Mouse (Mus musculus): ENCODE data around the gene Ripor2. TPM values are rescaled to one million over a fixed set of nuclear protein-coding genes. Genes with fewer than 3 reads are reported as not detected.

Ripor2 gene
- polyA plus RNA-seq, 1 experiment from 2014 or later: 10.4 TPM

DNA sequence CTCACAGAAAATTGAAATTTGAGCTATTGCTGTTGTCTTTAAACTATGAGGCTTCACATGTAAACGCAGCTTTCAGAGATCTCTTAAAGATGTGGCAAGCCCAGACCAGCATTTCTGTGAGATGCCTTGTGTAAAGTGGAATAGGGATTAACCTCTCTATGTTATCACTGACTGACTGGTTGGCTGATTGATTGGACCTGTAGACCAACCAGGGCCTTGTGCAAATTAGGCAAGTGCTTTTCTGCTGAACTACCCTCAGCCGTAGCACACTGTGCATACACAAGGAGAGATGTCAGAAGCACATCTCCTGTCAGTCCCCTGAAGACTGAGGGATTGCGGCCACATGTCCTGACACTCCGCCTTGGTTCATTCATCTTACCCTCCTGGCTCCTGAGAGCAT lies 29.9 kb upstream of the Ripor2 start:
- no peak overlapping the region for H3K27ac ChIP-seq (ENCODE audit: low read depth, low read length)
- no peaks in the 10 kb centered on the region for H3K4me1 ChIP-seq (replicated peaks; ENCODE audit: control insufficient read depth, insufficient read depth, low read length)
- no peak overlapping the region for H3K9ac ChIP-seq (ENCODE audit: low read depth, low read length)
- no peaks in the 10 kb centered on the region for H3K9me3 ChIP-seq (ENCODE audit: control insufficient read depth, low read length)
- no peaks in the 10 kb centered on the region for H3K27me3 ChIP-seq (ENCODE audit: control insufficient read depth, insufficient read depth, low read length)
- ATAC-seq (ENCODE audit: low FRiP score): no peak
- H3K4me3 ChIP-seq (ENCODE audit: low read depth, low read length): no peak overlapping the region
- WGBS: 57% methylated on average over 4 of the region's 4 CpGs
- no peak overlapping the region for H3K4me2 ChIP-seq (replicated peaks; ENCODE audit: low read depth, low read length)
- DNase-seq (ENCODE audit: low spot score): no peak
- H3K36me3 ChIP-seq (ENCODE audit: control insufficient read depth, insufficient read depth, low read length): no peaks in the 10 kb centered on the region

DNA sequence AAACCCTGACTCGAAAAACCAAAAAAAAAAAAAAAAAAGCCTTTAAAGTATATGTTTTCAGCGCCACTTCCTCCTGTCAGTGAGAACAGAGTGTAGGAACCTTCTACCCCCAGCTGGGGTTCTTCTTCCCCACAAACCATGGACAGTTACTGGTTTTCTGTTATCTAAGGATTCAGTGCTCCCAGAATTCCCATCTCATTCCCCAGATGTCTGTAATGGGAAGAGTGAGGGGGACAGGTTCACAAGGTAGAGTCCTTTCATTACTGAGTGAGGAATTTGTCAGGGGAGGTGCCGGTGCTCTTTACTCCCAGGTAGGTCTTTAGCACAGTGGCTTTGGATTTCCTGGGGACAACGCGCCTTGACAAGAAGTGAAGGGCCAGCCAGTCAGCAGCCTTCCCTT lies 20.6 kb upstream of the Ripor2 start:
- DNase-seq (ENCODE audit: low spot score): no peak
- Histone ChIP-seq H3K4me2 (replicated peaks; ENCODE audit: low read depth, low read length) (no peak overlapping the region), H3K9ac (ENCODE audit: low read depth, low read length) (no peak overlapping the region), H3K4me3 (ENCODE audit: low read depth, low read length) (no peak overlapping the region), H3K9me3 (ENCODE audit: control insufficient read depth, low read length) (no peaks in the 10 kb centered on the region), H3K4me1 (replicated peaks; ENCODE audit: control insufficient read depth, insufficient read depth, low read length) (no peaks in the 10 kb centered on the region), H3K27ac (ENCODE audit: low read depth, low read length) (no peak overlapping the region), H3K36me3 (ENCODE audit: control insufficient read depth, insufficient read depth, low read length) (no peaks in the 10 kb centered on the region), H3K27me3 (ENCODE audit: control insufficient read depth, insufficient read depth, low read length) (no peaks in the 10 kb centered on the region)
- ATAC-seq (ENCODE audit: low FRiP score): no peak
- 90% methylated on average over 5 of the region's 5 CpGs for WGBS

DNA sequence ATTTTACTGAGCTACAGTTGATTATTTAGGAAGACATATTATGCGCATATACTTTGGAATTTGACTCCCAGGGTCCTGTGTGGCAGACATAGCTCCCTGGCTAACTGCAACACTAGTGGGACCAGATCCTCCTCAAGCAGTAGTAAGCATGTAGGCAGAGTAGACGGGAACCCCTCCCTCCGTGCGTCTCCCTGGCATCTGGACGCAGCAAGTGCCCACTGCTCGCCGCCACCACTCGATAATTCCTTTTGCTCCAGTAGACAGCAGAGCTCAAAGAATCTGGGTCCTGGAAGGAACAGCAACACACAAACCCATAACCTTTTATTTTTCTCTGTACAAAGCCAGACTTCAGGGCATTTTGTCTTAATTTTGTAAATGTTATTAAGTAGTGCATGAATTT lies 17.3 kb upstream of the Ripor2 start:
- DNase-seq (ENCODE audit: low spot score): no peak
- ATAC-seq (ENCODE audit: low FRiP score): no peak
- Histone ChIP-seq H3K9me3 (ENCODE audit: control insufficient read depth, low read length) (no peaks in the 10 kb centered on the region), H3K9ac (ENCODE audit: low read depth, low read length) (no peak overlapping the region), H3K4me3 (ENCODE audit: low read depth, low read length) (no peak overlapping the region), H3K36me3 (ENCODE audit: control insufficient read depth, insufficient read depth, low read length) (no peaks in the 10 kb centered on the region), H3K27me3 (ENCODE audit: control insufficient read depth, insufficient read depth, low read length) (no peaks in the 10 kb centered on the region), H3K27ac (ENCODE audit: low read depth, low read length) (no peak overlapping the region), H3K4me2 (replicated peaks; ENCODE audit: low read depth, low read length) (no peak overlapping the region), H3K4me1 (replicated peaks; ENCODE audit: control insufficient read depth, insufficient read depth, low read length) (no peaks in the 10 kb centered on the region)
- WGBS: 84% methylated on average over 8 of the region's 8 CpGs

DNA sequence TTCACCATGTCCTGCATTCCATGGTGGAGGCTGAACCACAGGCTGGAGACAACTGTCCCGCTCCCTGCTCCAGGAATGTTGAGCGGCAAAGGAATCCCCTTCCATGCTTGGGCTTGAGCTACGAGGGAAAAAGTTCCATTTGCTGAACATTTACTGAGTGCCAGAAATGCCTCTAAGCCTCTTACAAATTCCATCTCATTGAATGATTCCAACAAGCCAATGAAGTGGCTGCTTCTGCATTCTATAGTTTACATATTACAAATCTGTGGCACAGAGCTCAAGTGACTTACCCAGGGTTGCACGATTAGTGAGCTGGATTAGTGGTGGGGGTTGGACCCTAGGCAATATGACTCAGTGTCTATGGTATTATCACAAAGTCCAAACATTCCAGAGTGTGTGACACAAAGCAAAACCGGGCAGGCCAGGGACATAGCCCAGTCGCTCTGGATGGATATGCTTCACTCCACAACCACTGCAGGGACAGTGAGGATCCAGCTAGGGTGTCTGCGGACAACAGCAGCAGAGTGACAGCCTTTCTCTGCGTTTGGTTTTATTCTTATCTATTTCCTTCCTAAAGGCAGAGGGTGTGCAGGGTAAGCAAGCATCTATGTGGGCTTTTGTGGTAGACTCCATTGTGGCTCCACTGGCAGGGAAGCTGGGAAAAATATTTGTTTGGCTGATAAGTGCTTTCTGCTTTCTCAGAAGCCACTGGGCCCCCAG lies 16.6 kb upstream of the Ripor2 start:
- H3K36me3 ChIP-seq (ENCODE audit: control insufficient read depth, insufficient read depth, low read length): no peaks in the 10 kb centered on the region
- no peaks in the 10 kb centered on the region for H3K27me3 ChIP-seq (ENCODE audit: control insufficient read depth, insufficient read depth, low read length)
- no peaks in the 10 kb centered on the region for H3K4me1 ChIP-seq (replicated peaks; ENCODE audit: control insufficient read depth, insufficient read depth, low read length)
- H3K9me3 ChIP-seq (ENCODE audit: control insufficient read depth, low read length): no peaks in the 10 kb centered on the region
- H3K9ac ChIP-seq (ENCODE audit: low read depth, low read length): no peak overlapping the region
- DNase-seq (ENCODE audit: low spot score) (no peak), ATAC-seq (ENCODE audit: low FRiP score) (no peak)
- H3K4me3 ChIP-seq (ENCODE audit: low read depth, low read length): no peak overlapping the region
- no peak overlapping the region for H3K27ac ChIP-seq (ENCODE audit: low read depth, low read length)
- H3K4me2 ChIP-seq (replicated peaks; ENCODE audit: low read depth, low read length): no peak overlapping the region
- 66% methylated on average over 8 of the region's 8 CpGs for WGBS

DNA sequence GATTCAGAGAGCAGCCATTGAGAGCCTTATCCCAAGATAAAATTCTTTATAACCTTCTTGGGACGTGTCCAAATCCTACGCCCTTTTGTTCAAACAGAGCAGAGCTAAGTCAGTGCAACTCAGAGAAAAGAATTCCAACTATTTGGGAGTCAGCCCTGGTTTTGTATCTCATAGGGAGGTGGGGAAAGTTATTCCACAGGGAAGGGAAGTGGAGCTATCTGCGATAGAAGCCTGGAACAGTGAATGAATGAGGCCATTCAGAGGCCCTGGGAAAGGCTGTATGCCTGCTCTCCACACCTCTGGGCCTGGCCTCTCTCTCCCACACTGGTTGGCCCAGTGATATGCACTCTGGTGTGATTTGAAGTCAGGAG lies 16.1 kb upstream of the Ripor2 start:
- no peak overlapping the region for H3K9ac ChIP-seq (ENCODE audit: low read depth, low read length)
- DNase-seq (ENCODE audit: low spot score) (no peak), ATAC-seq (ENCODE audit: low FRiP score) (no peak)
- H3K27ac ChIP-seq (ENCODE audit: low read depth, low read length): no peak overlapping the region
- H3K36me3 ChIP-seq (ENCODE audit: control insufficient read depth, insufficient read depth, low read length): no peaks in the 10 kb centered on the region
- 45% methylated on average over 3 of the region's 3 CpGs for WGBS
- H3K9me3 ChIP-seq (ENCODE audit: control insufficient read depth, low read length): no peaks in the 10 kb centered on the region
- H3K4me3 ChIP-seq (ENCODE audit: low read depth, low read length): no peak overlapping the region
- no peak overlapping the region for H3K4me2 ChIP-seq (replicated peaks; ENCODE audit: low read depth, low read length)
- no peaks in the 10 kb centered on the region for H3K27me3 ChIP-seq (ENCODE audit: control insufficient read depth, insufficient read depth, low read length)
- H3K4me1 ChIP-seq (replicated peaks; ENCODE audit: control insufficient read depth, insufficient read depth, low read length): no peaks in the 10 kb centered on the region

DNA sequence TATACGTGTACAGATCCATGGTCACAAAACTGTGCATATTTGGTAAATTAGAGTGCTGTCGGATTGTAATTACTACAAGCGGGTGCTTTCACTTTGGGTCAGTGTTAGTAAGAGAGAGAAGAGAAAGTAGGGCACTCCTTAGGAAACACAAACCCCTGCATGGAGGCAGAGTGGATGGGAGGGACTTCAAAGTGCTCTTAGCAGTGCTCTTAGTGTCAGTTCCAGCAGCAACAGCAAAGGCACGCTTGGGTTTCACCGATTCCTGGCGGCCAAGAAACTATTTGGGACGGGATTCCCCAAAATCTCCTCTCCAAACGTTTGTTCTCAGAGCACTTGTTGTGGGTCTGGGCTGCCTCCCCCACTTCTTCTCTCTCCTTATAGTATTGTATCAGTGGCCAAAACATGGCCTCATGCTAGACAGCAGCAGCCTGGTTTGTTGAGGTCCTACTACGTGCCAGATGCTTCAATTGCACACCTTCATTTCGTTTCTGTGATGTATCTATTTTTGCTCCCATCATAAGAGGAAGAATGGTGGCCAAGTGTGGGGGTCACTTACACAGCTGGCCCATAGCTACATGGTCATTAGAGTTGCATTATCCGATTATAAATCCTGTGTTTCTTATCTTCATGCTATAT lies 14.7 kb upstream of the Ripor2 start:
- Histone ChIP-seq H3K27ac (ENCODE audit: low read depth, low read length) (no peak overlapping the region), H3K9me3 (ENCODE audit: control insufficient read depth, low read length) (no peaks in the 10 kb centered on the region), H3K4me1 (replicated peaks; ENCODE audit: control insufficient read depth, insufficient read depth, low read length) (no peaks in the 10 kb centered on the region), H3K36me3 (ENCODE audit: control insufficient read depth, insufficient read depth, low read length) (no peaks in the 10 kb centered on the region), H3K4me3 (ENCODE audit: low read depth, low read length) (no peak overlapping the region), H3K4me2 (replicated peaks; ENCODE audit: low read depth, low read length) (no peak overlapping the region), H3K9ac (ENCODE audit: low read depth, low read length) (no peak overlapping the region), H3K27me3 (ENCODE audit: control insufficient read depth, insufficient read depth, low read length) (no peaks in the 10 kb centered on the region)
- DNase-seq (ENCODE audit: low spot score): no peak
- WGBS: 86% methylated on average over 11 of the region's 11 CpGs
- ATAC-seq (ENCODE audit: low FRiP score): no peak

DNA sequence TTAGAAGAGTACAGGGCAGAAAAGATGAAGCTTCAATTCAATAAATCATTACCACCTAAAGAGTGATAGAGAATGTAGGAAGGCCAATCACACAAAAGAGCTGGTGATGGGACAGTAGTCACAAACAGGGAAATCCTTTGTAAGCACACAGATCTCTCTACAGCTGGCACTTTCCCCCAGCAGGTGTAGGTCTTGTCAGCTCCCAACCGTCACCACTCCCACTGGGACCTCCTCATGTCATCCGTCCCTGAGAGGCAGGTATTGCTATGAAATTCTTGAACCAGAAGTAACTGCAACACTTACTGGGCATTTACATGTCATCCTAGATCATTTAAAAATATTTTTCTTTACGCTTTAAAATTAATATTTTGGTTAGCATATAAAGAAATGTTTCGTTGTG lies 12.9 kb upstream of the Ripor2 start:
- no peak for ATAC-seq (ENCODE audit: low FRiP score)
- no peak overlapping the region for H3K9ac ChIP-seq (ENCODE audit: low read depth, low read length)
- H3K4me3 ChIP-seq (ENCODE audit: low read depth, low read length): no peak overlapping the region
- H3K9me3 ChIP-seq (ENCODE audit: control insufficient read depth, low read length): no peaks in the 10 kb centered on the region
- DNase-seq (ENCODE audit: low spot score): no peak
- H3K4me1 ChIP-seq (replicated peaks; ENCODE audit: control insufficient read depth, insufficient read depth, low read length): no peaks in the 10 kb centered on the region
- no peaks in the 10 kb centered on the region for H3K27me3 ChIP-seq (ENCODE audit: control insufficient read depth, insufficient read depth, low read length)
- 78% methylated on average over 4 of the region's 4 CpGs for WGBS
- no peaks in the 10 kb centered on the region for H3K36me3 ChIP-seq (ENCODE audit: control insufficient read depth, insufficient read depth, low read length)
- H3K4me2 ChIP-seq (replicated peaks; ENCODE audit: low read depth, low read length): no peak overlapping the region
- no peak overlapping the region for H3K27ac ChIP-seq (ENCODE audit: low read depth, low read length)

DNA sequence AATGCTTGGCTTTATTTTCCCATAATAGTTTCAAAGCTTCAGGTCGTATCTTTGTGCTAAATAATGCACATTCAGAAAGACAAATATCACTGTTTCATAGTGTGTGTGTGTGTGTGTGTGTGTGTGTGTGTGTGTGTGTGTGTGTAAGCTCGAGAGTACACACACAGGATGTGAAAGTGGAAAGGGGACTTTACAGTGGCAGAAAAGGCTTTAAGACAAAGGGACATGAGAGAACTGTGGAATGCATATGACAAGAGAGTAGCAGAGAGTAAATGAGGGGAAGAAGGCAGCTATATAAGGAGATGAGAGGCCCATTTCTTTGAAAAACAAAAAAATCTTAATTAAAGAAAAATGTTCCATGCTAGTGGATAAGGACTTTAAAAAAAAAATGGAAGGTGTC lies 11.3 kb upstream of the Ripor2 start:
- Histone ChIP-seq H3K4me2 (replicated peaks; ENCODE audit: low read depth, low read length) (no peak overlapping the region), H3K4me3 (ENCODE audit: low read depth, low read length) (no peak overlapping the region), H3K27ac (ENCODE audit: low read depth, low read length) (no peak overlapping the region), H3K9me3 (ENCODE audit: control insufficient read depth, low read length) (no peaks in the 10 kb centered on the region), H3K4me1 (replicated peaks; ENCODE audit: control insufficient read depth, insufficient read depth, low read length) (no peaks in the 10 kb centered on the region), H3K36me3 (ENCODE audit: control insufficient read depth, insufficient read depth, low read length) (no peaks in the 10 kb centered on the region), H3K27me3 (ENCODE audit: control insufficient read depth, insufficient read depth, low read length) (no peaks in the 10 kb centered on the region), H3K9ac (ENCODE audit: low read depth, low read length) (no peak overlapping the region)
- DNase-seq (ENCODE audit: low spot score) (no peak), ATAC-seq (ENCODE audit: low FRiP score) (no peak)
- 54% methylated on average over 2 of the region's 2 CpGs for WGBS

DNA sequence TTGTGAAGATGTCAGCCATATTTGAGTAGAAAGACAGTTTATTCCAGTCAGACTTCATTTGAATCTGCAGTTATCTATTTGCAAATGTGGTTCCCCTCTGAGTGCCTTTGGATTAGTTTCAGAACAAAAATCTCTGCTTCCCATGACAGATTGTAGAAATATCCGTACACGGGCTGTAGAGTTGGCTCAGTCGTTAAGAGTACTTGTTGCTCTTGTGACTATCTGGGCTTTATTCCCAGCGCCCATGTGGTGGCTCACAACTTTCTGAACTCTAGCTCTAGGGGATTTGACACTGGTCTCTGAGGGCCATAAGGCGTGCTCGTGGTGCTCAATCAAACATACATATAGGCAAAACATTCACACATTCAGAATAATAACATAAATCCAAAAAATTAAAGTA lies 10.1 kb upstream of the Ripor2 start:
- 91% methylated on average over 6 of the region's 6 CpGs for WGBS
- no peak for ATAC-seq (ENCODE audit: low FRiP score)
- no peak overlapping the region for H3K9ac ChIP-seq (ENCODE audit: low read depth, low read length)
- DNase-seq (ENCODE audit: low spot score): no peak
- H3K9me3 ChIP-seq (ENCODE audit: control insufficient read depth, low read length): no peaks in the 10 kb centered on the region
- no peak overlapping the region for H3K4me3 ChIP-seq (ENCODE audit: low read depth, low read length)
- no peak overlapping the region for H3K4me2 ChIP-seq (replicated peaks; ENCODE audit: low read depth, low read length)
- no peak overlapping the region for H3K27ac ChIP-seq (ENCODE audit: low read depth, low read length)
- H3K4me1 ChIP-seq (replicated peaks; ENCODE audit: control insufficient read depth, insufficient read depth, low read length): peaks cover 3% of the 10 kb centered on the region; the same call in 1 of the 2 replicates
- no peaks in the 10 kb centered on the region for H3K36me3 ChIP-seq (ENCODE audit: control insufficient read depth, insufficient read depth, low read length)
- no peaks in the 10 kb centered on the region for H3K27me3 ChIP-seq (ENCODE audit: control insufficient read depth, insufficient read depth, low read length)
